ENCODE assay signal across 18 mouse cellular contexts in the genomic region with DNA sequence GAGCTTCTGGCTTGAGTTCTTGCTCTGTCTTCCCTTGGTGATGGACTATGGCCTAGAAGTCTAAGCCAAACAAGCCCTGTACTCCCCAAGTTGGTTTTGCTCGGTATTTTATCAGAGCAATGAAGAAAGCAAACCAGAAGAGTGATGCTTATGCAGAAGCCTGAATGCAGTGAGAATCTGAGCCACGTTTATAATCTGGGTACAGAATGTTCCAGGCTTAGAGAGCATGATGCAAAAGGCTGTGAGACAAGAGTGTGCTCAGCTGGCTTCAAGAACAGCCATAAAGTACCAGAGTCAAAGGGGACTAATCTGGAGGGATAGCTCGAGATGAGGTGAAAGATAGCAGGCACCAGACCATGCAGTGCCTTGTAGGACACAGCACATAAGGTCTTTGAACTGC.
DNase-seq lines count a peak whose midpoint lies in the region.
"Had no signal": no experiment of that assay in that cellular context is flagged by ENCODE, and none has a peak within 500 bp of the region (broad histone marks: within the 10 kb centered on the region; RNA-seq: fewer than 3 reads in every experiment).

No protein-coding gene starts in this region.

- DNase-seq in gastrocnemius, postnatal 25 days: peak; percentile 6
- no peak for DNase-seq in gastrocnemius, postnatal 4 days (ENCODE audit: low spot score in 2 of 2)
- DNase-seq in testis, postnatal 14 days (ENCODE audit: low spot score): peak; percentile 35
- DNase-seq in testis, postnatal 10 days (ENCODE audit: low spot score): no peak
- peak; percentile 51 for DNase-seq in lung, postnatal 25 days (ENCODE audit: low spot score)
- DNase-seq in thymus, adult 18-20 months: no peak
- no peak for DNase-seq in liver
- DNase-seq: adrenal gland, postnatal 10 days; cerebellum, adult 9-10 months; cerebellum, postnatal 36 days; kidney, adult 9 months; kidney, postnatal 10 days; layer of hippocampus, postnatal 36 days; left cerebral cortex, postnatal 4 days; liver, embryonic 13.5 days; lung, embryonic 14.5 days; retina, postnatal 1 day; right cerebral cortex, postnatal 14 days had no signal

Comparison
In these comparisons a context has a peak if more than half of its experiments do, and no peak if none do; other contexts are left out.
1. DNase-seq: peak in gastrocnemius, postnatal 25 days (single experiment), testis, postnatal 14 days (single experiment) and lung, postnatal 25 days (single experiment); none in gastrocnemius, postnatal 4 days (0 of 2), testis, postnatal 10 days (single experiment), thymus, adult 18-20 months (0 of 2) and liver (single experiment).